Mouse (Mus musculus) erythroblast, embryonic 14.5 days (primary cell): ENCODE results near the gene Rtp2.

Experiments
- GATA1 ChIP-seq: IDR thresholded peaks from 2 replicates; pipeline ENCODE4 v1.6.1; 2012; ENCODE audit warnings: low read length, inconsistent platforms, mixed read lengths
- TAL1 ChIP-seq: IDR thresholded peaks from 3 replicates; pipeline ENCODE4 v1.6.1; 2012; ENCODE audit warnings: low read length, inconsistent platforms, mixed read lengths

GRCm38 (mm10) chr16:23885098-23885497, 47.1 kb downstream of the Rtp2 start:
- no peak for TF ChIP-seq GATA1
- no peak for TF ChIP-seq TAL1
